Mouse (Mus musculus): ENCODE measurements around the gene Klhl1. TPM values are rescaled to one million over a fixed set of nuclear protein-coding genes. Genes with fewer than 3 reads are reported as not detected.
"Not testable (repeated sequence)": the region's sequence is repeated elsewhere in the genome, so short reads cannot be mapped to it uniquely, and the experiment has no call there.

Gene Klhl1
- polyA plus RNA-seq, 1 experiment from 2014 or later, result not detected

- Histone ChIP-seq H3K36me3 (replicated peaks) (no peaks in the 10 kb centered on the region), H3K4me2 (no peak overlapping the region), H3K9ac (no peak overlapping the region), H3K27me3 (no peaks in the 10 kb centered on the region), H3K4me3 (replicated peaks) (no peak overlapping the region), H3K9me3 (replicated peaks) (no peaks in the 10 kb centered on the region), H3K27ac (replicated peaks) (no peak overlapping the region), H3K4me1 (replicated peaks) (no peaks in the 10 kb centered on the region)
- 56% methylated on average over 4 of the region's 4 CpGs for WGBS (ENCODE audit: insufficient replicate concordance)
- no peak for ATAC-seq (ENCODE audit: insufficient read depth)
Observed at GRCm38 (mm10) chr14:96331069-96331468, 187.8 kb downstream of the Klhl1 start.

- no peak overlapping the region for H3K27ac ChIP-seq (replicated peaks)
- 47% methylated on average over 6 of the region's 6 CpGs for WGBS (ENCODE audit: insufficient replicate concordance)
- H3K4me1 ChIP-seq (replicated peaks), result no peaks in the 10 kb centered on the region
- no peak overlapping the region for H3K4me2 ChIP-seq
- no peaks in the 10 kb centered on the region for H3K27me3 ChIP-seq
- no peaks in the 10 kb centered on the region for H3K9me3 ChIP-seq (replicated peaks)
- H3K4me3 ChIP-seq (replicated peaks), result no peak overlapping the region
- no peak for ATAC-seq (ENCODE audit: insufficient read depth)
- no peaks in the 10 kb centered on the region for H3K36me3 ChIP-seq (replicated peaks)
- no peak overlapping the region for H3K9ac ChIP-seq
Observed at GRCm38 (mm10) chr14:96217805-96218441, 301.0 kb downstream of the Klhl1 start.

GRCm38 (mm10) chr14:96194795-96195194, 324.1 kb downstream of the Klhl1 start:
- H3K4me1 ChIP-seq (replicated peaks); H3K9ac ChIP-seq; H3K36me3 ChIP-seq (replicated peaks); H3K9me3 ChIP-seq (replicated peaks); H3K27me3 ChIP-seq; H3K4me3 ChIP-seq (replicated peaks); H3K4me2 ChIP-seq; ATAC-seq (ENCODE audit: insufficient read depth); H3K27ac ChIP-seq (replicated peaks): not testable (repeated sequence)
- 77% methylated on average over 16 of the region's 16 CpGs for WGBS (ENCODE audit: insufficient replicate concordance)

GRCm38 (mm10) chr14:96174546-96174945, 344.4 kb downstream of the Klhl1 start:
- Histone ChIP-seq H3K4me1 (replicated peaks) (no peaks in the 10 kb centered on the region), H3K9me3 (replicated peaks) (no peaks in the 10 kb centered on the region), H3K9ac (no peak overlapping the region), H3K27ac (replicated peaks) (no peak overlapping the region), H3K4me3 (replicated peaks) (no peak overlapping the region), H3K4me2 (no peak overlapping the region), H3K36me3 (replicated peaks) (no peaks in the 10 kb centered on the region), H3K27me3 (no peaks in the 10 kb centered on the region)
- 52% methylated on average over 2 of the region's 2 CpGs for WGBS (ENCODE audit: insufficient replicate concordance)
- no peak for ATAC-seq (ENCODE audit: insufficient read depth)

DNA sequence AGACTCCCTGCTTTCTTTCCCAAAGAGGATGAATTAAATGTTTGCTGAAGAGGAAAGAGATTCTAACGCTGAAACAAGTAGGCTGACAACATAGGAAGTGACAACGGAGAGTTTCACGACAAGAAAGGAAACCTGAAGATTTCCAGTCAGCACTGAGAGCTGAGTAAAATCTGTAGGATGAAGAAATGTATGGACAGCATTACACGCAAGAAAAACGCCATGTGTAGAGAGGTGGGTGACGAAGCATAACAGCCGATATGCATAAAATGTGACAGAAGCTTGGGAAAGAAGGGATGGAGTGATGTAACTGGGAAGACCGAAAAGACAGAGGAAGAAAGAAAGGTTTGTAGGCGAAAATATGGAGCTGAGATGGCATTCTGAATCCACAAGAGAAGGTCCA, 375.8 kb downstream of the Klhl1 start:
- Histone ChIP-seq H3K4me1 (replicated peaks) (no peaks in the 10 kb centered on the region), H3K27ac (replicated peaks) (no peak overlapping the region), H3K36me3 (replicated peaks) (no peaks in the 10 kb centered on the region), H3K4me2 (no peak overlapping the region), H3K27me3 (no peaks in the 10 kb centered on the region), H3K9me3 (replicated peaks) (no peaks in the 10 kb centered on the region), H3K4me3 (replicated peaks) (no peak overlapping the region), H3K9ac (no peak overlapping the region)
- WGBS (ENCODE audit: insufficient replicate concordance), result 55% methylated on average over 9 of the region's 9 CpGs
- ATAC-seq (ENCODE audit: insufficient read depth), result no peak

GRCm38 (mm10) chr14:96140246-96140645, 378.7 kb downstream of the Klhl1 start:
- ATAC-seq (ENCODE audit: insufficient read depth), result no peak
- H3K4me2 ChIP-seq, result no peak overlapping the region
- H3K27me3 ChIP-seq, result no peaks in the 10 kb centered on the region
- no peaks in the 10 kb centered on the region for H3K4me1 ChIP-seq (replicated peaks)
- no peak overlapping the region for H3K9ac ChIP-seq
- H3K27ac ChIP-seq (replicated peaks), result no peak overlapping the region
- no peaks in the 10 kb centered on the region for H3K9me3 ChIP-seq (replicated peaks)
- no peak overlapping the region for H3K4me3 ChIP-seq (replicated peaks)
- no peaks in the 10 kb centered on the region for H3K36me3 ChIP-seq (replicated peaks)
- WGBS (ENCODE audit: insufficient replicate concordance), result 82% methylated on average over 2 of the region's 2 CpGs

DNA sequence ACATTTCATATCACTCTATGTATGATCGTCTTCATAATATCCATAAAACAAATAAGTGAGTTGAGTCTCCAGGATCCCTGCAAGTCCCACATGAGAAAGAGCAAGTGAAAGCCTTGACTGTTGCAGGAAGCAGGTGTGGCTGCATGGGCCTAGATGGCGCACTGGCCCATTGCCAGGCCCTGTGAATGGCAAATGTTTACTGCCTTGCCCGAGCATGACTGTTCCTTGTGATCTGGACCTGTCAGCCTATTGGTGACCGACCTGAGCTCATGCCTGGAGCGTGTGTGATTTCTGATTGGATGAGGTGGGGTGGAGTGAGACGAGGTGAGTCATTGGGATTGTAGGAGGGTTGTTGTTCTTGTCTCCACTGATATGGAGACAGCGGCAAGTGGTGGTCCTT, 411.5 kb downstream of the Klhl1 start:
- Histone ChIP-seq H3K27me3 (no peaks in the 10 kb centered on the region), H3K4me2 (no peak overlapping the region), H3K27ac (replicated peaks) (no peak overlapping the region), H3K9ac (no peak overlapping the region), H3K4me1 (replicated peaks) (no peaks in the 10 kb centered on the region), H3K9me3 (replicated peaks) (no peaks in the 10 kb centered on the region), H3K4me3 (replicated peaks) (no peak overlapping the region), H3K36me3 (replicated peaks) (no peaks in the 10 kb centered on the region)
- 61% methylated on average over 7 of the region's 7 CpGs for WGBS (ENCODE audit: insufficient replicate concordance)
- no peak for ATAC-seq (ENCODE audit: insufficient read depth)

DNA sequence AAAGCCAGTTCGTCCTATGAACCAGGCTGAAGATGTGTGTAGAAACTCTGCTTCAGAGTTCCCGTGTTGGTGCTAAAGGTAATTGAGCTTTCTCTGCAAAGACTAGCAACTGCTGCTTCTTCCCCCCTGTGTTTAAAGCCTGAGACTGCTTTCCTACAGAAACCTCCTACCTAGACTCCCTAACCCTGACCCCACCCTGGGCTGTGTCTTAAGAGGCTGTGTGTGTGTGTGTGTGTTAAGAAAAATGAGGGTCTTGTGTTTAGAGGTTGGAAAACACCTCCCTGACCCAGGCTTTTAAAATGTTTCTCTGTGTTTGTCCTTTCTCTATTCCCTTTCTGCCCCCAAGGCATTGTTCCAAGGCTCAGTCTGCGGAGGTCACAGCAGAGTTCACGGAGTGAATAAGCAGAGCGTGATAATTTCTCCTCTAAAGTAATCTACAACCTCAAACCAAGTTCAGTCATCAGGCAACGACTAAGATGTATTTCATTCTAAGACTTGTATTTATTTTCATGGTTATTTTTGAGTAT, 437.2 kb downstream of the Klhl1 start:
- no peaks in the 10 kb centered on the region for H3K36me3 ChIP-seq (replicated peaks)
- H3K4me2 ChIP-seq, result no peak overlapping the region
- H3K27ac ChIP-seq (replicated peaks), result no peak overlapping the region
- H3K9me3 ChIP-seq (replicated peaks), result no peaks in the 10 kb centered on the region
- H3K4me3 ChIP-seq (replicated peaks), result no peak overlapping the region
- H3K27me3 ChIP-seq, result no peaks in the 10 kb centered on the region
- ATAC-seq (ENCODE audit: insufficient read depth), result no peak
- WGBS (ENCODE audit: insufficient replicate concordance), result 68% methylated on average over 6 of the region's 6 CpGs
- no peaks in the 10 kb centered on the region for H3K4me1 ChIP-seq (replicated peaks)
- H3K9ac ChIP-seq, result no peak overlapping the region

GRCm38 (mm10) chr14:96065884-96066283, 453.0 kb downstream of the Klhl1 start:
- 51% methylated on average over 3 of the region's 3 CpGs for WGBS (ENCODE audit: insufficient replicate concordance)
- ATAC-seq (ENCODE audit: insufficient read depth), result no peak
- Histone ChIP-seq H3K36me3 (replicated peaks) (no peaks in the 10 kb centered on the region), H3K27me3 (no peaks in the 10 kb centered on the region), H3K4me3 (replicated peaks) (no peak overlapping the region), H3K27ac (replicated peaks) (no peak overlapping the region), H3K4me2 (no peak overlapping the region), H3K4me1 (replicated peaks) (no peaks in the 10 kb centered on the region), H3K9me3 (replicated peaks) (no peaks in the 10 kb centered on the region), H3K9ac (no peak overlapping the region)

All from liver, embryonic 15.5 days (tissue).